Mouse (Mus musculus): ENCODE data around the gene Ing4. TPM values are rescaled to one million over a fixed set of nuclear protein-coding genes. Genes with fewer than 3 reads are reported as not detected.
A peak's percentile ranks its signal among the peaks of the same experiment; 100 is the strongest.

The Ing4 gene
- total and polyA plus RNA-seq, 3 experiments: 29.5 to 34.9 TPM; not detected in 1

- Histone ChIP-seq H3K79me2 (ENCODE audit: control insufficient read depth, insufficient read depth, low read length, poor library complexity) (peaks cover 5% of the 10 kb centered on the region; the same call in 1 of the 2 replicates), H3K27ac (ENCODE audit: control insufficient read depth, low read depth, low read length) (peak overlapping the region; percentile 88), H3K9ac (ENCODE audit: control insufficient read depth, low read depth, low read length, poor library complexity, severe bottlenecking) (peak overlapping the region; percentile 43), H3K4me3 (ENCODE audit: control insufficient read depth in 1 of 2, insufficient read depth in 1 of 2, low read depth in 2 of 2, low read length in 2 of 2) (peak overlapping the region; percentile 14 to 20; a peak in 1 of 4 replicates), H3K27me3 (ENCODE audit: control insufficient read depth in 1 of 2, insufficient read depth in 2 of 2, low read length in 2 of 2) (no peaks in the 10 kb centered on the region), H3K4me1 (ENCODE audit: control insufficient read depth in 1 of 2, insufficient read depth in 2 of 2, low read length in 2 of 2) (peaks cover 13 to 18% of the 10 kb centered on the region in 2 experiments), H3K9me3 (replicated peaks; ENCODE audit: insufficient read depth, low read length) (no peaks in the 10 kb centered on the region), H3K36me3 (ENCODE audit: control insufficient read depth in 1 of 2, insufficient read depth in 2 of 2, low read length in 2 of 2) (peaks cover 0 to 22% of the 10 kb centered on the region in 2 experiments; a peak in 3 of 4 replicates)
- peak; percentile 82 for DNase-seq (ENCODE audit: low read depth, low spot score)
- TF ChIP-seq TCF12 (IDR thresholded peaks at IDR 0.05; ENCODE audit: low read depth, low read length) (peak; percentile 80), TAL1 (IDR thresholded peaks at IDR 0.05; ENCODE audit: low read length) (peak; percentile 78), ZKSCAN1 (IDR thresholded peaks at IDR 0.05; ENCODE audit: low read depth, low read length) (no peak), POLR2A (IDR thresholded peaks at IDR 0.05; ENCODE audit: control insufficient read depth in 1 of 2, insufficient read depth in 1 of 2, low read depth in 1 of 2, low read length in 2 of 2, poor library complexity in 1 of 2) (no peak), USF1 (IDR thresholded peaks at IDR 0.05; ENCODE audit: low read depth, low read length) (no peak), NRF1 (IDR thresholded peaks at IDR 0.05; ENCODE audit: insufficient read depth, low read depth, low read length, poor library complexity, severe bottlenecking) (no peak), GABPA (IDR thresholded peaks at IDR 0.05; ENCODE audit: low read depth, low read length) (no peak), CHD1 (IDR thresholded peaks at IDR 0.05; ENCODE audit: low read depth, low read length) (no peak), SIN3A (IDR thresholded peaks at IDR 0.05; ENCODE audit: low read length) (peak; percentile 52), UBTF (IDR thresholded peaks at IDR 0.05; ENCODE audit: borderline replicate concordance, insufficient read depth, low read depth, low read length) (no peak), ELF1 (IDR thresholded peaks at IDR 0.05; ENCODE audit: low read depth, low read length) (peak; percentile 45; the same call in 1 of the 2 replicates), MXI1 (IDR thresholded peaks at IDR 0.05; ENCODE audit: low read depth, low read length) (no peak), JUND (IDR thresholded peaks at IDR 0.05; ENCODE audit: low read depth, low read length) (no peak), MAFK (IDR thresholded peaks at IDR 0.05; ENCODE audit: borderline replicate concordance, low read depth, low read length) (0 out of 2 replicates have a peak, but pooled peaks have one; percentile 37), E2F4 (IDR thresholded peaks at IDR 0.05; ENCODE audit: borderline replicate concordance, low read depth, low read length) (no peak), EP300 (IDR thresholded peaks at IDR 0.05; ENCODE audit: low read depth in 1 of 2, low read length in 2 of 2) (peak; percentile 85 to 89), RCOR1 (IDR thresholded peaks at IDR 0.05; ENCODE audit: low read depth, low read length) (peak; percentile 53; the same call in 1 of the 2 replicates), ZC3H11A (IDR thresholded peaks at IDR 0.05; ENCODE audit: low read depth, low read length) (no peak), MYB (IDR thresholded peaks at IDR 0.05; ENCODE audit: low read depth, low read length) (0 out of 2 replicates have a peak, but pooled peaks have one; percentile 27), TBP (IDR thresholded peaks at IDR 0.05; ENCODE audit: low read depth, low read length) (peak; percentile 87), ETS1 (IDR thresholded peaks at IDR 0.05; ENCODE audit: low read depth, low read length) (peak; percentile 67), ZNF384 (IDR thresholded peaks at IDR 0.05; ENCODE audit: low read depth, low read length) (no peak), HCFC1 (IDR thresholded peaks at IDR 0.05; ENCODE audit: low read depth, low read length) (0 out of 2 replicates have a peak, but pooled peaks have one; percentile 44), ZMIZ1 (IDR thresholded peaks at IDR 0.05; ENCODE audit: low read depth, low read length) (no peak), NELFE (IDR thresholded peaks at IDR 0.05; ENCODE audit: low read depth, low read length) (no peak), KAT2A (conservative IDR thresholded peaks at IDR 0.05; ENCODE audit: low read depth, low read length) (no peak), POLR2AphosphoS5 (IDR thresholded peaks at IDR 0.05; ENCODE audit: borderline replicate concordance, low read depth, low read length) (no peak), CTCF (IDR thresholded peaks at IDR 0.05 in 2 of 3, conservative IDR thresholded peaks at IDR 0.05 in 1 of 3; ENCODE audit: control insufficient read depth in 1 of 3, insufficient read depth in 1 of 3, low read depth in 2 of 3, low read length in 3 of 3, poor library complexity in 1 of 3, severe bottlenecking in 1 of 3) (no peak), RAD21 (IDR thresholded peaks at IDR 0.05; ENCODE audit: low read depth, low read length) (no peak), MAX (IDR thresholded peaks at IDR 0.05; ENCODE audit: low read length) (no peak), POLR2AphosphoS2 (IDR thresholded peaks at IDR 0.05; ENCODE audit: low read length) (peak; percentile 28; the same call in 1 of the 2 replicates), MEF2A (IDR thresholded peaks at IDR 0.05; ENCODE audit: extremely low read depth, insufficient replicate concordance, low read depth, low read length, poor library complexity, severe bottlenecking) (no peak), MYC (IDR thresholded peaks at IDR 0.05; ENCODE audit: low read depth, low read length) (0 out of 2 replicates have a peak, but pooled peaks have one; percentile 61), CHD2 (IDR thresholded peaks at IDR 0.05; ENCODE audit: low read length) (no peak), GATA1 (IDR thresholded peaks at IDR 0.05; ENCODE audit: low read depth, low read length) (peak; percentile 83), USF2 (IDR thresholded peaks at IDR 0.05; ENCODE audit: borderline replicate concordance in 1 of 2, insufficient read depth in 1 of 2, low read depth in 1 of 2, low read length in 2 of 2) (no peak), MAZ (IDR thresholded peaks at IDR 0.05; ENCODE audit: low read depth, low read length) (no peak)
Observed at GRCm38 (mm10) chr6:125042081-125042480, 2.5 kb downstream of the Ing4 start.

Measured in MEL (cell line).